In the genomic region with DNA sequence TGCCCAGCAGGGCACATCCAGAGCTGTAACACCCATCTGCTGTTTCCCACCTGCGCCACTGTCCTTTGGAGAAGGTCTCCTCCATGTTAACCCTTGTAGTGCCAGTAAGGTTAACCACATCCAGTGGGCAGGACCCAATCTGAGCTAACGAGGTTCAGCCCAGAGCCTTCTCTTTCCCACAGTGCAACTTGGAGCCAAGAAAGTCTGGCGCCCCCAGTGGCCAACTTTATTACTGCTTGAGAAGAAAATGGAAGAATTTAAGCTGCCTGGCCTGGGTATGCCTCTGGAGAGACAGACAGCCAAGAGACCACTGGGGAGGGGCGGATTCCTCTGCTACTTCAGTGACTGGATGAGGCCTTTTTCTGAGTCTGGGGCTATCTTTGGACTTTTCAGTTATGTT, we compare ENCODE assay signal across 8 mouse cellular contexts.
A peak's percentile ranks its signal among the peaks of the same experiment; 100 is the strongest.
DNase-seq lines count a peak whose midpoint lies in the region; ATAC-seq lines count a peak whose summit lies in the region.

No protein-coding gene starts in this region.

- H3K4me1 ChIP-seq in heart, embryonic 11.5 days (ENCODE audit: control insufficient read depth, insufficient read depth, low read length), result peaks cover 5% of the 10 kb centered on the region
- peaks cover 10% of the 10 kb centered on the region for H3K4me1 ChIP-seq in intestine, embryonic 15.5 days (replicated peaks)
- H3K4me1 ChIP-seq in lung, embryonic 16.5 days (replicated peaks; ENCODE audit: control insufficient read depth, insufficient read depth, low read length), result 0 out of 2 replicates have a peak, but pooled peaks cover 3% of the 10 kb centered on the region

- H3K27ac ChIP-seq in heart, embryonic 11.5 days (ENCODE audit: low read depth, low read length), result no peak overlapping the region
- no peak overlapping the region for H3K27ac ChIP-seq in intestine, embryonic 15.5 days
- H3K27ac ChIP-seq in lung, embryonic 16.5 days (ENCODE audit: low read length), result no peak overlapping the region

- no peak overlapping the region for H3K9ac ChIP-seq in heart, embryonic 11.5 days (ENCODE audit: low read depth, low read length)
- no peak overlapping the region for H3K9ac ChIP-seq in intestine, embryonic 15.5 days
- no peak overlapping the region for H3K9ac ChIP-seq in lung, embryonic 16.5 days (ENCODE audit: low read length)

- peak; percentile 90 for DNase-seq in heart, adult 11 months
- peak; percentile 28 to 29 for DNase-seq in adrenal gland, postnatal 4 days (ENCODE audit: low spot score in 2 of 2)
- DNase-seq in right cerebral cortex, postnatal 4 days, result peak; percentile 77

- H3K9me3 ChIP-seq in heart, embryonic 11.5 days (replicated peaks; ENCODE audit: control insufficient read depth, low read length), result no peaks in the 10 kb centered on the region
- H3K9me3 ChIP-seq in intestine, embryonic 15.5 days, result no peaks in the 10 kb centered on the region
- no peaks in the 10 kb centered on the region for H3K9me3 ChIP-seq in lung, embryonic 16.5 days (ENCODE audit: control insufficient read depth, low read length)

- ATAC-seq in heart, embryonic 11.5 days (replicated peaks; ENCODE audit: insufficient number of reproducible peaks, low FRiP score, low TSS enrichment), result no peak
- ATAC-seq in CD4-positive, CD25-positive, alpha-beta regulatory T cell, adult 4 months, result peak; percentile 43
- ATAC-seq in erythroblast, adult 5-6 weeks (replicated peaks; ENCODE audit: low FRiP score, poor library complexity, severe bottlenecking), result peak; percentile 68
- peak; percentile 35; the same call in 1 of the 2 replicates for ATAC-seq in intestine, embryonic 15.5 days
- ATAC-seq in lung, embryonic 16.5 days (ENCODE audit: low read depth), result peak; percentile 42

- no peak overlapping the region for H3K4me3 ChIP-seq in heart, embryonic 11.5 days (ENCODE audit: low read depth, low read length)
- no peak overlapping the region for H3K4me3 ChIP-seq in intestine, embryonic 15.5 days (replicated peaks)
- H3K4me3 ChIP-seq in lung, embryonic 16.5 days (ENCODE audit: low read length), result no peak overlapping the region

- 50% methylated on average over 4 of the region's 4 CpGs for WGBS in heart, embryonic 11.5 days (ENCODE audit: insufficient replicate concordance)
- WGBS in intestine, embryonic 15.5 days, result 45% methylated on average over 4 of the region's 4 CpGs
- WGBS in lung, embryonic 16.5 days, result 42% methylated on average over 4 of the region's 4 CpGs

- H3K27me3 ChIP-seq in heart, embryonic 11.5 days (ENCODE audit: control insufficient read depth, insufficient read depth, low read length), result no peaks in the 10 kb centered on the region
- no peaks in the 10 kb centered on the region for H3K27me3 ChIP-seq in intestine, embryonic 15.5 days (replicated peaks)
- no peaks in the 10 kb centered on the region for H3K27me3 ChIP-seq in lung, embryonic 16.5 days (ENCODE audit: control insufficient read depth, insufficient read depth, low read depth, low read length)

- H3K4me2 ChIP-seq in heart, embryonic 11.5 days, result no peak overlapping the region
- H3K4me2 ChIP-seq in intestine, embryonic 15.5 days (replicated peaks), result no peak overlapping the region
- H3K4me2 ChIP-seq in lung, embryonic 16.5 days (ENCODE audit: low read depth, low read length), result no peak overlapping the region

- H3K36me3 ChIP-seq in heart, embryonic 11.5 days (ENCODE audit: control insufficient read depth, insufficient read depth, low read length), result no peaks in the 10 kb centered on the region
- H3K36me3 ChIP-seq in intestine, embryonic 15.5 days, result no peaks in the 10 kb centered on the region
- H3K36me3 ChIP-seq in lung, embryonic 16.5 days (ENCODE audit: control insufficient read depth, insufficient read depth, low read length), result no peaks in the 10 kb centered on the region

Comparison
In these comparisons a context has a peak if more than half of its experiments do, and no peak if none do; other contexts are left out.
1. DNase-seq: peak in every context shown above with its lines; median percentile 90 in heart, adult 11 months; 77 in right cerebral cortex, postnatal 4 days; 28 in adrenal gland, postnatal 4 days.